Mouse (Mus musculus): ENCODE results near the gene Edf1. TPM values are rescaled to one million over a fixed set of nuclear protein-coding genes. Genes with fewer than 3 reads are reported as not detected.
"Not testable (repeated sequence)": the region's sequence is repeated elsewhere in the genome, so short reads cannot be mapped to it uniquely, and the experiment has no call there.

The Edf1 gene
- polyA plus RNA-seq, 1 experiment from 2014 or later = 436 TPM

DNA sequence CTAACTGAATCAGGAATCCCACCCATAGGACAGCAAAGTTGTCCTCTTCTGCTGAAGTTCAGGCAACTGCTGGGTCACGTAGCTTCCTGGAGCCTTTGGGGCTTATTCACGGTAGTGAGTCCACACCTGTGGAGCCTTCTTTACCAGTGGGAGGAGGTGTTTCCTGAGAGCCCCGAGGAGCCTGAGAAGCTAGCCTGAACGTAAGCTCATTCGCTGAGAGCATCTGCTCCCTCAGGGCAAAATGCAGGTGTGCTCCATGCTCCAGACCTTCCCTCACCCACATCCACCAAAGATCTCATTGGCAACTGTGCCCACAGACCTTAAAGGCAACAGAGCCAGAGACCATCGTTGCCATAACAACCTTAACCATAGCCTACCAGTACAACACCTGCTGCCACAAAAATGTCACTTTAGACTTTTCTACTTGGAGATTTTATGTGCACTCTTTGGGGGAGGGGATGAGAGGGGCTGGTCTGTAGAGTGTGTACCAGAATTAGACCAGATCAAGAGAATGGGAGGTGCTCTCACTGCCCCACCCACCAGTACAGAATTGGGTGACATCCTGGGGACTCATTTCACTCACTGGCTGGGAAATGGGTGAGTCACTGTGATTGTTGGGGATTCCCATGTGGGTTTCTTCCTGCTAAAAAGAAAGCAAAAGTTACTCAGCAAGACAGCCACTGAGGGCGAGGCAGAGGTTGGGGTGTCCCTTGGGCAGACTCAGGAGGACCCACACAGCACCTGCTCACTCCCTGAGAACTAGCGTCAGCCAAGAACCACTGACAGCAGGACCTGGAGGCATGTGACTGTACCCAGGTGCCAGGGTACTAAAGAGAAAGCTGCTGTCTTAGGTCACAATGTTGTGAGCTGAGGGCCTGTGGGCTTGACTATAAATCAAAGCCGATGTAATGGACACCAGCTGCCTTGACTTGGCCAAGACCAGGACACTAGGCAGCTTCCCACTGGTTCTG lies 8.3 kb upstream of the Edf1 start:
- Histone ChIP-seq H3K4me2 (no peak overlapping the region), H3K9me3 (no peaks in the 10 kb centered on the region), H3K4me3 (no peak overlapping the region), H3K9ac (no peak overlapping the region), H3K4me1 (replicated peaks) (peaks cover 21% of the 10 kb centered on the region), H3K27ac (no peak overlapping the region), H3K27me3 (no peaks in the 10 kb centered on the region), H3K36me3 (no peaks in the 10 kb centered on the region)
- ATAC-seq (ENCODE audit: low FRiP score) = no peak
- WGBS = 76% methylated on average over 9 of the region's 9 CpGs

DNA sequence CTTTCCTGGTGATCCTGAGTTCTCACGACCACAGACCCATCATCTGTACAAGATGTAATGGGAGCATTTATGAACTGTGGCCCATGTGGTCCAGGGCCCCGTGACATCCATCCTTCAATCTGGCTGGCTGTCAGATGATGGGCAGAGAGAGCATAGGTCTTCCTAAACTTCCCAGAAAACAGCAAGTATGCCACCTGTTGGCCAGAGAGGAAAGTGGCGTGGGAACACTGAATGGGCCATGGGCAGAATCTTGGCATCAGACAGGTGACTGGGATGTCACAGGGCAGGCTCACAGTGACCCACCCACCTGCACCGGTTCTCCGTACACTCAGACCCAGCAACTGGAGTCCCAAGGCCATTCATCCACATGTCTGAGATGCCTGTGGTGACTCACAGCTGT lies 6.5 kb upstream of the Edf1 start:
- no peak overlapping the region for H3K4me2 ChIP-seq
- H3K27ac ChIP-seq = no peak overlapping the region
- no peak overlapping the region for H3K4me3 ChIP-seq
- no peaks in the 10 kb centered on the region for H3K9me3 ChIP-seq
- no peak overlapping the region for H3K9ac ChIP-seq
- 42% methylated on average over 5 of the region's 5 CpGs for WGBS
- no peak for ATAC-seq (ENCODE audit: low FRiP score)
- H3K36me3 ChIP-seq = no peaks in the 10 kb centered on the region
- no peaks in the 10 kb centered on the region for H3K27me3 ChIP-seq
- H3K4me1 ChIP-seq (replicated peaks) = peaks cover 5% of the 10 kb centered on the region

GRCm38 (mm10) chr2:25553171-25553786 lies 4.4 kb upstream of the Edf1 start:
- 92% methylated on average over 4 of the region's 4 CpGs for WGBS
- H3K36me3 ChIP-seq; H3K27me3 ChIP-seq; H3K4me3 ChIP-seq; H3K9me3 ChIP-seq; H3K27ac ChIP-seq; H3K4me2 ChIP-seq; H3K9ac ChIP-seq; ATAC-seq (ENCODE audit: low FRiP score): not testable (repeated sequence)
- peaks cover 14% of the 10 kb centered on the region for H3K4me1 ChIP-seq (replicated peaks)

DNA sequence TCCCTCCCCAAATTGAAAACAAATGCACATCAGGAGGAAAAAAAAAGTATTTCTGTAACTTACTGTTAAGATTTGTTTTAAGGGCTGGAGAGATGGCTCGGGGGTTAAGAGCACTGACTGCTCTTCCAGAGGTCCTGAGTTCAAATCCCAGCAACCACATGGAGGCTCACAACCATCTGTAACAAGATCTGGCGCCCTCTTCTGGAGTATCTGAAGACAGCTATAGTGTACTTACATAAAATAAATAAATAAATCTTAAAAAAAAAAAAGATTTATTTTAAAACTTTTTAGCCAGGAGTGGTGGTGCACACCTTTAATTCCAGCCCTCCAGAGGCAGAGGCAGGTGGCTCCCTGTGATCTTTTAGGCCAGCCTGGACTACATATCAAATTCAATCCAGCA lies 2.2 kb upstream of the Edf1 start:
- not testable (repeated sequence) for H3K9ac ChIP-seq; H3K9me3 ChIP-seq; H3K27me3 ChIP-seq; ATAC-seq (ENCODE audit: low FRiP score); H3K4me3 ChIP-seq; H3K4me2 ChIP-seq; H3K36me3 ChIP-seq; H3K27ac ChIP-seq
- peaks cover 28% of the 10 kb centered on the region for H3K4me1 ChIP-seq (replicated peaks)
- 62% methylated on average over 2 of the region's 2 CpGs for WGBS

DNA sequence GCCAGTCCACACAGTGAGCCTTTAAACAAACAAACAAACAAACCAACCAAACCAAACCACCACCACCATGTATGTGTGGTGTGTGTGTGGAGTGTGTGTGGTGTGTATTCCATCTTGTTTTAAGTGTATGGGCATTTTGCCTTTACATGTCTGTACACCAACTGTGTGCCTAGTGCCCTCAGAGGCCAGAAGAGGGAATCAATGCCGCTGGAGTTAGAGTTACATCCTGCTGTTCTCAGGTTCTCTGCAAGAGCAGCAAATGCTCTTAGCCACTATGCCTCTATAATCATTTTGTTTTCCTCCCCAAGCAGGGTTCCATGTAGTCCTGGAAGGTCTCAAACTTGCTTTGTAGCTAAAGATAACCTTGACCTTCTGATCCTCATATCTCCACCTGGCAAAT lies 1.4 kb upstream of the Edf1 start:
- Histone ChIP-seq H3K9ac (no peak overlapping the region), H3K27me3 (no peaks in the 10 kb centered on the region), H3K27ac (no peak overlapping the region), H3K36me3 (peaks cover 15% of the 10 kb centered on the region), H3K9me3 (no peaks in the 10 kb centered on the region), H3K4me1 (replicated peaks) (peaks cover 28% of the 10 kb centered on the region), H3K4me2 (0 out of 2 replicates have a peak overlapping the region, but pooled peaks have one; percentile 84), H3K4me3 (no peak overlapping the region; the same call in 1 of the 2 replicates)
- ATAC-seq (ENCODE audit: low FRiP score) = no peak
- WGBS = 52% methylated on average over 1 of the region's 1 CpGs

DNA sequence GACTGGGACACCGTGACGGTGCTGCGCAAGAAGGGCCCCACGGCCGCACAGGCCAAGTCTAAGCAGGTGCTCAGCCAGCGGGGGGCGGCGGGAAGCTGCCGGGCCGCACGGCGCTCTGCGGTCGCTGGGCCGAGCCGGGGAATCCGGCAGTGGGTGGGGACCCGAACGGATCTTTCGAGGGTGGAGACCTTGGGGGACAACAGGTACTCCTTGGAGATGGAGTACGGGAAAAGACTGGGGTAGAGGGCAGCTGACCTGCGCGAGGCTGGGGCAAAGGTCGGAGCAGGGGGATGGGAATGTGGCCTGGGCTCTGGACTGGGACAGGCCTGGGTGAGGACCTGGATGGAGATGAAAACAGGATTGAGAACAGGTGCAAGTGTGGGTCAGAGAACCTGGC lies 315 bp downstream of the Edf1 start:
- no peak; the same call in 1 of the 2 replicates for ATAC-seq (ENCODE audit: low FRiP score)
- Histone ChIP-seq H3K9me3 (no peaks in the 10 kb centered on the region), H3K36me3 (peaks cover 32% of the 10 kb centered on the region), H3K27ac (peak overlapping the region; percentile 83), H3K4me3 (peak overlapping the region; percentile 97), H3K4me2 (peak overlapping the region; percentile 97), H3K9ac (peak overlapping the region; percentile 99), H3K27me3 (no peaks in the 10 kb centered on the region), H3K4me1 (replicated peaks) (peaks cover 28% of the 10 kb centered on the region)
- WGBS = 0% methylated on average over 24 of the region's 24 CpGs

GRCm38 (mm10) chr2:25558774-25559173 lies 1.1 kb downstream of the Edf1 start:
- 76% methylated on average over 6 of the region's 6 CpGs for WGBS

DNA sequence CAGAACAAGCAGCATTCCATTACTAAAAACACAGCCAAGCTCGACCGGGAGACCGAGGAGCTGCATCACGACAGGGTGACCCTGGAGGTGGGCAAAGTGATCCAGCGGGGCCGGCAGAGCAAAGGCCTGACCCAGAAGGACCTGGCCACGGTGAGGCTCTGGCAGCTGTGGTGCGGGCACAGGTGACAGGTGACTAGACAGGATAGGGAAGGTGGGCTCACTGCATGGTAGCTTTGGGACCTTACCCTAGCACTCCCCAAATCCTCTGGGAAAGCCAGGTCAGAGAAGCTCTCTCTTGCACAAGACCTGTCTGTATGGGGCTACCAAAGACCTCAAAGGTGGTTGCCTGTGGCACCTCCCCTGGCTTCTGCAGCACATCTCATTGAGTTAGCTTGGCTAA lies 2.9 kb downstream of the Edf1 start:
- Histone ChIP-seq H3K4me3 (no peak overlapping the region), H3K9ac (no peak overlapping the region; the same call in 1 of the 2 replicates), H3K4me2 (no peak overlapping the region), H3K9me3 (no peaks in the 10 kb centered on the region), H3K36me3 (peaks cover 58% of the 10 kb centered on the region), H3K27ac (no peak overlapping the region), H3K27me3 (no peaks in the 10 kb centered on the region), H3K4me1 (replicated peaks) (peaks cover 28% of the 10 kb centered on the region)
- no peak for ATAC-seq (ENCODE audit: low FRiP score)
- 96% methylated on average over 8 of the region's 8 CpGs for WGBS

More at GRCm38 (mm10) chr2:25558774-25559173, 1.1 kb downstream of the Edf1 start:
- Histone ChIP-seq H3K9me3 (no peaks in the 10 kb centered on the region), H3K4me2 (peak overlapping the region; percentile 97), H3K27me3 (no peaks in the 10 kb centered on the region), H3K27ac (0 out of 2 replicates have a peak overlapping the region, but pooled peaks have one; percentile 83), H3K9ac (peak overlapping the region; percentile 99), H3K4me1 (replicated peaks) (peaks cover 28% of the 10 kb centered on the region), H3K36me3 (peaks cover 40% of the 10 kb centered on the region), H3K4me3 (peak overlapping the region; percentile 97)
- ATAC-seq (ENCODE audit: low FRiP score) = no peak

DNA sequence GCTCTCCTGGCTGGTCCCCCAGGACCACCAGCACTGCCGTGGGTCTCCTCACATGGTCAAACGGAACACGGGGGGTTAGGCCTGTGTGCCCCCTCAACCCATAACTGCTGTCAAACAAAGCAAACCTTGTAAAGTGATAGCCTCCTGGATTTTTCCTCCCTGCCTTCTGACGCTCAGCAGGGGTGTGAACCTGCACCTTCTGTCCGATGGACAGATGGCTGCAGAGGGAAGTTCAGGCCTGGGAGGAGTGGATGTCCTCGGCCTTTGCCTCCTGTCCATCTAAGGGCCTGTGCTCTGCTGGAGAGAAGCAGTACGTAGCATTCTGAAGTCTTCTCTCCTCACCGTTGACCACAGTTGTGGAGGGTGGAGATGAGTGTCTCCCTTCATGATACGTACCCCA lies 4.3 kb downstream of the Edf1 start:
- Histone ChIP-seq H3K9ac (no peak overlapping the region), H3K9me3 (no peaks in the 10 kb centered on the region), H3K27ac (no peak overlapping the region), H3K27me3 (no peaks in the 10 kb centered on the region), H3K36me3 (peaks cover 71% of the 10 kb centered on the region), H3K4me3 (no peak overlapping the region), H3K4me2 (no peak overlapping the region), H3K4me1 (replicated peaks) (peaks cover 19% of the 10 kb centered on the region)
- WGBS = 84% methylated on average over 9 of the region's 9 CpGs
- ATAC-seq (ENCODE audit: low FRiP score) = no peak

DNA sequence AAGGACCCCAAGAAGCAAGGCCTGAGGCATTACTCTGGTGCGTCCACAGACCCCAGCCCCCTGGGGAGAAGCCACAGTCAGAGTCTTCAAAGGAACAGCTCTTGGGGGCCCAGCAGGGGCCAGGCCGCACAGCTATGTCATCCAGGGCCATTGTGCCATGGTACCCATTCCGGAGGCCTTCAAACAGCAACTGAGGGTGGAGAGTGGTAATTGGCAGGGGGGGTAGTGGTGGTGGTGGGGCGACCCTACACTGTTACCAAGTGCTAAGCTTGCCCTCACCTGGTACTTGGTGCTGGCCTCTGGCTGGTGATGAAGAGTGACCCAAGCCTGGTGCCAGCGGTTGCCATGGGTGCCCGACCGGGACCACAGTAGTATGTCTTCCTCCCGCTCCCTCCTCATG lies 8.1 kb downstream of the Edf1 start:
- H3K4me1 ChIP-seq (replicated peaks) = no peaks in the 10 kb centered on the region
- H3K4me2 ChIP-seq = no peak overlapping the region
- 0 out of 2 replicates have a peak overlapping the region, but pooled peaks have one; percentile 18 for H3K27ac ChIP-seq
- no peaks in the 10 kb centered on the region for H3K9me3 ChIP-seq
- no peak overlapping the region for H3K4me3 ChIP-seq
- H3K27me3 ChIP-seq = no peaks in the 10 kb centered on the region
- peaks cover 93% of the 10 kb centered on the region for H3K36me3 ChIP-seq
- no peak overlapping the region for H3K9ac ChIP-seq
- 86% methylated on average over 8 of the region's 8 CpGs for WGBS
- ATAC-seq (ENCODE audit: low FRiP score) = peak; percentile 6; the same call in 1 of the 2 replicates

GRCm38 (mm10) chr2:25566558-25566957 lies 8.9 kb downstream of the Edf1 start:
- ATAC-seq (ENCODE audit: low FRiP score) = no peak
- H3K4me3 ChIP-seq = no peak overlapping the region
- no peak overlapping the region for H3K4me2 ChIP-seq
- no peaks in the 10 kb centered on the region for H3K27me3 ChIP-seq
- WGBS = 92% methylated on average over 6 of the region's 6 CpGs
- H3K9me3 ChIP-seq = no peaks in the 10 kb centered on the region
- no peak overlapping the region for H3K9ac ChIP-seq
- no peaks in the 10 kb centered on the region for H3K4me1 ChIP-seq (replicated peaks)
- H3K36me3 ChIP-seq = peaks cover 93% of the 10 kb centered on the region
- H3K27ac ChIP-seq = no peak overlapping the region

DNA sequence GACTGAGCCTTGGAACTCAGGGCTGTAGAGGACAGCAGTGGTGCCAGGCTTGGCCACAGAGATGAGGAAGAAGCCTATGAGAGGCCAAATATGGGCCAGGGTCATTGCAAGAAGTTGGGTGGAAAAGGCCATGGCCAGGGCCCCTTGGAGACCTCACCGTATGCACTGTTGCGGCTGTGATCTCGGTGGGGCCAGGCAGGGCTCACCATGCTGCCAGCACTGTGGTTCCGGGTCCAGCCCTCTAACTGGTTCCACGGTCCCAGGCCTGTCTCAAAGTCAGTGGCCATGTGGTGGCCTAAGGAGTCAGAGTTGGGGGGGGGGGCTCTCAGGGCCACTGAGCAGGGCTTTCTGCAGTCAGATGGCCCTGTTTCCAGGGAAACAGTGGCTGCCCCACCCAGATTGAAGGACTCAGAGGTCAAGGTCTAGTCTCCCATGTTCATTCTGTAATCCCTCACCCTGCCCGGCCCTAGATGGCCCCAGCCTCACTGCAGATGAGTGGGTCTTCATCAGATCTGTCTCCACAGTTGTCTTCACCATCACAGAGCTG lies 10.9 kb downstream of the Edf1 start:
- no peak overlapping the region; the same call in 1 of the 2 replicates for H3K9ac ChIP-seq
- H3K27ac ChIP-seq = no peak overlapping the region
- peaks cover 80% of the 10 kb centered on the region for H3K36me3 ChIP-seq
- WGBS = 92% methylated on average over 6 of the region's 6 CpGs
- no peaks in the 10 kb centered on the region for H3K9me3 ChIP-seq
- no peak overlapping the region for H3K4me3 ChIP-seq
- H3K4me1 ChIP-seq (replicated peaks) = peaks cover 11% of the 10 kb centered on the region
- no peak overlapping the region for H3K4me2 ChIP-seq
- no peak for ATAC-seq (ENCODE audit: low FRiP score)
- no peaks in the 10 kb centered on the region for H3K27me3 ChIP-seq

Data from hindbrain, embryonic 13.5 days (tissue).